Mouse (Mus musculus): ENCODE measurements around the gene Nyx. TPM values are rescaled to one million over a fixed set of nuclear protein-coding genes. Genes with fewer than 3 reads are reported as not detected.

The Nyx gene
- total and polyA plus RNA-seq, 3 experiments = 0.11 to 0.31 TPM; not detected in 1

DNA sequence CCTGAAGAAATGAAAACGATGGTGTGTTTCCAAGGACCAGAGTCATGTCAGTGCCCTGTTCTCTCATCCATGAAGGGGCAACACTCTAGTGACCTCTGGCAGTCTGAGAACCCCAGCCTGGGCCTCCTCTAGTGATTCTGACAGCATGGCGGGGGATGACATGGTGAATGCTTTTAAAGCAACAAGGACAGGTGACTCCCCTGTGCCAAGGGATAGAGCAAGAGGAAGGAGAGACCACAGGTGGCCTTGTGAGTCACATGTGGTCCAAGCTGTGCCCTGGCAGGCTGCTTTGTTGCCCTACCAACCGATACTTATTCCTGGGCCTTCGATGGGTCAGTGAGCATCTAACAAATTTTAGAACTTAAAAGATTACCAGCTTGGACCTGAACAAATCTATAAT, 54.7 kb downstream of the Nyx start:
- no peaks in the 10 kb centered on the region for H3K9me3 ChIP-seq (replicated peaks; ENCODE audit: insufficient read depth, low read length)
- no peak for DNase-seq (ENCODE audit: low read depth, low spot score)
- H3K9ac ChIP-seq (ENCODE audit: control insufficient read depth, low read depth, low read length, poor library complexity, severe bottlenecking) = no peak overlapping the region
- H3K4me3 ChIP-seq (ENCODE audit: control insufficient read depth in 1 of 2, insufficient read depth in 1 of 2, low read depth in 2 of 2, low read length in 2 of 2) = no peak overlapping the region
- H3K79me2 ChIP-seq (ENCODE audit: control insufficient read depth, insufficient read depth, low read length, poor library complexity) = no peaks in the 10 kb centered on the region
- peaks cover 0 to 3% of the 10 kb centered on the region in 2 experiments; a peak in 1 of 4 replicates for H3K36me3 ChIP-seq (ENCODE audit: control insufficient read depth in 1 of 2, insufficient read depth in 2 of 2, low read length in 2 of 2)
- no peak overlapping the region for H3K27ac ChIP-seq (ENCODE audit: control insufficient read depth, low read depth, low read length)
- no peaks in the 10 kb centered on the region for H3K27me3 ChIP-seq (ENCODE audit: control insufficient read depth in 1 of 2, insufficient read depth in 2 of 2, low read length in 2 of 2)
- no peak for TF ChIP-seq ETS1 (IDR thresholded peaks at IDR 0.05; ENCODE audit: low read depth, low read length)
- TF ChIP-seq SMC3 (IDR thresholded peaks at IDR 0.05; ENCODE audit: low read depth, low read length) = no peak
- peaks cover 0 to 17% of the 10 kb centered on the region in 2 experiments; a peak in 2 of 4 replicates for H3K4me1 ChIP-seq (ENCODE audit: control insufficient read depth in 1 of 2, insufficient read depth in 2 of 2, low read length in 2 of 2)

DNA sequence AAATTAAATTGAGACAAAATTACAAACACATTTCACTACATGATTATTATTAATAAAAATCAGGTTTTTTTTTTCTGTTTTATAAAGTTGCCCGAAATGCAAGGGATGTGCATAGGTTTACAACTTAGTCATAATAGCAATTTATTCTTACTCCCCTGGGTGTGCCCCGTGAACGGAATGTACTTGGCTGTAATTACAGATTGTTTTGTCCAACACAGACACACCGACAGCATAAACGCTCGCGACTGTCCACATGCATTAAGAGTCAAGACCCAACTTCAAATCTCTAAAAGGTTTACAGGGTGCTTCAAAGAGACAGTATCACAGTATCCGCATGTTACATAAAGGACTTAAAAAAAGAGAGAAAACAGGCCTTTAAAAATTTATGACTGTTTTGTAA, 55.4 kb downstream of the Nyx start:
- Histone ChIP-seq H3K9me3 (replicated peaks; ENCODE audit: insufficient read depth, low read length) (no peaks in the 10 kb centered on the region), H3K9ac (ENCODE audit: control insufficient read depth, low read depth, low read length, poor library complexity, severe bottlenecking) (no peak overlapping the region), H3K4me1 (ENCODE audit: control insufficient read depth in 1 of 2, insufficient read depth in 2 of 2, low read length in 2 of 2) (peaks cover 0 to 17% of the 10 kb centered on the region in 2 experiments; a peak in 2 of 4 replicates), H3K79me2 (ENCODE audit: control insufficient read depth, insufficient read depth, low read length, poor library complexity) (no peaks in the 10 kb centered on the region), H3K4me3 (ENCODE audit: control insufficient read depth in 1 of 2, insufficient read depth in 1 of 2, low read depth in 2 of 2, low read length in 2 of 2) (no peak overlapping the region), H3K36me3 (ENCODE audit: control insufficient read depth in 1 of 2, insufficient read depth in 2 of 2, low read length in 2 of 2) (peaks cover 0 to 3% of the 10 kb centered on the region in 2 experiments; a peak in 1 of 4 replicates), H3K27me3 (ENCODE audit: control insufficient read depth in 1 of 2, insufficient read depth in 2 of 2, low read length in 2 of 2) (no peaks in the 10 kb centered on the region), H3K27ac (ENCODE audit: control insufficient read depth, low read depth, low read length) (no peak overlapping the region)
- DNase-seq (ENCODE audit: low read depth, low spot score) = no peak
- TF ChIP-seq SIN3A (IDR thresholded peaks at IDR 0.05; ENCODE audit: low read length) (no peak), CHD2 (IDR thresholded peaks at IDR 0.05; ENCODE audit: low read length) (no peak), ETS1 (IDR thresholded peaks at IDR 0.05; ENCODE audit: low read depth, low read length) (no peak), TAL1 (IDR thresholded peaks at IDR 0.05; ENCODE audit: low read length) (no peak), RCOR1 (IDR thresholded peaks at IDR 0.05; ENCODE audit: low read depth, low read length) (no peak), ELF1 (IDR thresholded peaks at IDR 0.05; ENCODE audit: low read depth, low read length) (no peak), ZKSCAN1 (IDR thresholded peaks at IDR 0.05; ENCODE audit: low read depth, low read length) (no peak), HCFC1 (IDR thresholded peaks at IDR 0.05; ENCODE audit: low read depth, low read length) (no peak), MEF2A (IDR thresholded peaks at IDR 0.05; ENCODE audit: extremely low read depth, insufficient replicate concordance, low read depth, low read length, poor library complexity, severe bottlenecking) (no peak), TBP (IDR thresholded peaks at IDR 0.05; ENCODE audit: low read depth, low read length) (no peak), NRF1 (IDR thresholded peaks at IDR 0.05; ENCODE audit: insufficient read depth, low read depth, low read length, poor library complexity, severe bottlenecking) (no peak), RAD21 (IDR thresholded peaks at IDR 0.05; ENCODE audit: low read depth, low read length) (no peak), POLR2A (IDR thresholded peaks at IDR 0.05; ENCODE audit: control insufficient read depth in 1 of 2, insufficient read depth in 1 of 2, low read depth in 1 of 2, low read length in 2 of 2, poor library complexity in 1 of 2) (no peak), GATA1 (IDR thresholded peaks at IDR 0.05; ENCODE audit: low read depth, low read length) (no peak), SMC3 (IDR thresholded peaks at IDR 0.05; ENCODE audit: low read depth, low read length) (no peak), MYB (IDR thresholded peaks at IDR 0.05; ENCODE audit: low read depth, low read length) (no peak), ZMIZ1 (IDR thresholded peaks at IDR 0.05; ENCODE audit: low read depth, low read length) (no peak), MAZ (IDR thresholded peaks at IDR 0.05; ENCODE audit: low read depth, low read length) (no peak), MAFK (IDR thresholded peaks at IDR 0.05; ENCODE audit: borderline replicate concordance, low read depth, low read length) (no peak), UBTF (IDR thresholded peaks at IDR 0.05; ENCODE audit: borderline replicate concordance, insufficient read depth, low read depth, low read length) (no peak)

Other genes starting within 250 kb of the Nyx start
- 262 and 275 TPM in 2 replicates for gene Ddx3x, start 185.1 kb upstream of the Nyx start, total RNA-seq (2012; rRNA removed)
- 100 to 1,000 TPM; 146 to 267 TPM for gene Ddx3x, start 185.1 kb upstream of the Nyx start, polyA plus RNA-seq (2012; ENCODE audit: insufficient read depth in 1 of 2, insufficient read length in 2 of 2, low read depth in 1 of 2, low replicate concordance in 2 of 2, missing spikeins in 1 of 2)
- gene Gpr34, start 166.0 kb downstream of the Nyx start, total RNA-seq (2012; rRNA removed) = 0.04 and 0.10 TPM in 2 replicates
- not detected for gene Gpr34, start 166.0 kb downstream of the Nyx start, polyA plus RNA-seq (2012; ENCODE audit: insufficient read depth in 1 of 2, insufficient read length in 2 of 2, low read depth in 1 of 2, low replicate concordance in 2 of 2, missing spikeins in 1 of 2)
- gene Gpr82, start 195.3 kb downstream of the Nyx start, total RNA-seq (2012; rRNA removed) = 0.12 and 0.13 TPM in 2 replicates
- gene Gpr82, start 195.3 kb downstream of the Nyx start, polyA plus RNA-seq (2012; ENCODE audit: insufficient read depth in 1 of 2, insufficient read length in 2 of 2, low read depth in 1 of 2, low replicate concordance in 2 of 2, missing spikeins in 1 of 2) = under 1 TPM in 1 of 2 experiments, not detected in 1; 0.06 TPM